7 mouse cellular contexts compared by ENCODE assay signal in the genomic region with DNA sequence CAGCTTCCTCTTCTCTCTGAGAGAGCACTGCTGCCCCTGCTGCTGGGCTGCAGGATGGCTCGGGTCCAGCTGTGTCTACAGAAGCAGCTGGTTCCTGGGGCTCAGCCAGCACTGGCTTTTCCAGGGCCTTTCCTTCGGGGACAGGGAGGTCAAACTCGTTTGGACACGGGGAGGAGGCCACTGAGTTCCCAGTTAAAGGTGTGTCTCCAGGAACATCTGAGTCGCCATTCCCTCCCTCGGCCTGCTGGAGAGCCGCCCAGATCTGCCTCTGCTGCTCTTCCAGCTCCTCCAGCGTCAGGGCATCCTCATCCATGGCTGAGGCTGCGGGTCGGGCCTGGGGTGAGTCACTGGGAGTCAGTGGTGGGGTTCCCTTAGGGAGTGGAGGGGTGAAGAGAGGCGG. TPM values are rescaled to one million over a fixed set of nuclear protein-coding genes. Genes with fewer than 3 reads are reported as not detected.
DNase-seq lines count a peak whose midpoint lies in the region; ATAC-seq lines count a peak whose summit lies in the region.

No protein-coding gene starts in this region.

- 55% methylated on average over 11 of the region's 11 CpGs for WGBS in heart, embryonic 14.5 days
- 46% methylated on average over 11 of the region's 11 CpGs for WGBS in stomach, embryonic 16.5 days
- 80% methylated on average over 11 of the region's 11 CpGs for WGBS in hindbrain, embryonic 11.5 days

- intact Hi-C loops in left cerebral cortex, postnatal 10 days (cut with DNase I): loop anchor here (5.0 kb wide), 1 partner anchor 37 kb away; no protein-coding TSS in a partner anchor

- H3K9me3 ChIP-seq in heart, embryonic 14.5 days (ENCODE audit: control insufficient read depth, low read length): no peaks in the 10 kb centered on the region
- H3K9me3 ChIP-seq in stomach, embryonic 16.5 days (replicated peaks; ENCODE audit: control insufficient read depth, low read length): no peaks in the 10 kb centered on the region
- H3K9me3 ChIP-seq in hindbrain, embryonic 11.5 days (ENCODE audit: control insufficient read depth, low read length): no peaks in the 10 kb centered on the region

- DNase-seq in left cerebral cortex, adult 18-20 months (ENCODE audit: low spot score in 2 of 2): peak; percentile 41 to 49
- DNase-seq in left cerebral cortex, adult 11 months (ENCODE audit: low spot score): no peak
- peak; percentile 61 to 70 for DNase-seq in adrenal gland, postnatal 36 days
- peak; percentile 36 to 87 for DNase-seq in left cerebral cortex, postnatal 10 days (ENCODE audit: extremely low spot score in 1 of 2, low spot score in 2 of 2)
- no peak for DNase-seq in hindbrain, embryonic 11.5 days (ENCODE audit: low spot score)

- peak; percentile 36; the same call in 1 of the 2 replicates for ATAC-seq in heart, embryonic 14.5 days (ENCODE audit: insufficient number of reproducible peaks, insufficient read depth, low FRiP score, low read depth)
- no peak for ATAC-seq in stomach, embryonic 16.5 days (ENCODE audit: insufficient read depth, low FRiP score)
- ATAC-seq in hindbrain, embryonic 11.5 days (ENCODE audit: low FRiP score): no peak

- peaks cover 77% of the 10 kb centered on the region for H3K36me3 ChIP-seq in heart, embryonic 14.5 days (ENCODE audit: control insufficient read depth, insufficient read depth, low read length)
- peaks cover 33% of the 10 kb centered on the region for H3K36me3 ChIP-seq in stomach, embryonic 16.5 days (ENCODE audit: control insufficient read depth, insufficient read depth, low read length)
- peaks cover 21% of the 10 kb centered on the region for H3K36me3 ChIP-seq in hindbrain, embryonic 11.5 days (ENCODE audit: control insufficient read depth, insufficient read depth, low read length)

- no peak overlapping the region for H3K9ac ChIP-seq in heart, embryonic 14.5 days (ENCODE audit: low read length)
- no peak overlapping the region for H3K9ac ChIP-seq in stomach, embryonic 16.5 days (ENCODE audit: low read length)
- H3K9ac ChIP-seq in hindbrain, embryonic 11.5 days (ENCODE audit: low read depth, low read length): no peak overlapping the region

- H3K27ac ChIP-seq in heart, embryonic 14.5 days (replicated peaks in 1 of 2; ENCODE audit: control insufficient read depth in 1 of 2, insufficient read depth in 1 of 2, low read depth in 2 of 2, low read length in 2 of 2): no peak overlapping the region
- H3K27ac ChIP-seq in stomach, embryonic 16.5 days (ENCODE audit: low read length): peak overlapping the region; percentile 39; the same call in 1 of the 2 replicates
- no peak overlapping the region for H3K27ac ChIP-seq in hindbrain, embryonic 11.5 days (ENCODE audit: low read depth, low read length)

- peaks cover 0 to 6% of the 10 kb centered on the region in 2 experiments; a peak in 1 of 4 replicates for H3K4me1 ChIP-seq in heart, embryonic 14.5 days (ENCODE audit: control insufficient read depth in 2 of 2, insufficient read depth in 2 of 2, low read length in 2 of 2)
- peaks cover 10% of the 10 kb centered on the region for H3K4me1 ChIP-seq in stomach, embryonic 16.5 days (ENCODE audit: control insufficient read depth, insufficient read depth, low read length)
- no peaks in the 10 kb centered on the region for H3K4me1 ChIP-seq in hindbrain, embryonic 11.5 days (replicated peaks; ENCODE audit: control insufficient read depth, insufficient read depth, low read length)

- H3K4me3 ChIP-seq in heart, embryonic 14.5 days (ENCODE audit: control insufficient read depth in 1 of 2, insufficient read depth in 1 of 2, low read depth in 1 of 2, low read length in 2 of 2): no peak overlapping the region
- H3K4me3 ChIP-seq in stomach, embryonic 16.5 days (replicated peaks; ENCODE audit: low read length): no peak overlapping the region
- no peak overlapping the region for H3K4me3 ChIP-seq in hindbrain, embryonic 11.5 days (ENCODE audit: low read depth, low read length)

- H3K27me3 ChIP-seq in heart, embryonic 14.5 days (ENCODE audit: control insufficient read depth, insufficient read depth, low read length): no peaks in the 10 kb centered on the region
- no peaks in the 10 kb centered on the region for H3K27me3 ChIP-seq in stomach, embryonic 16.5 days (ENCODE audit: control insufficient read depth, insufficient read depth, low read length)
- no peaks in the 10 kb centered on the region for H3K27me3 ChIP-seq in hindbrain, embryonic 11.5 days (ENCODE audit: control insufficient read depth, insufficient read depth, low read length)

- H3K4me2 ChIP-seq in heart, embryonic 14.5 days (ENCODE audit: low read length): no peak overlapping the region
- no peak overlapping the region for H3K4me2 ChIP-seq in stomach, embryonic 16.5 days (ENCODE audit: low read depth, low read length)
- H3K4me2 ChIP-seq in hindbrain, embryonic 11.5 days (replicated peaks; ENCODE audit: low read depth, low read length): no peak overlapping the region

RNA-seq across cellular contexts. Expression of a gene that starts 16.2 kb away (rescaled TPM):
- 100 to 1,000 TPM; 132 to 133 TPM for total RNA-seq in left cerebral cortex, adult 18-20 months (2021)
- 10 to 100 TPM; 70.7 to 75.3 TPM for total RNA-seq in adrenal gland, postnatal 36 days (2021)
- polyA plus RNA-seq in heart, embryonic 14.5 days (2014; fragmentation: Nextera tagmentation; extraction: Ambion mirVana): 48.0 and 50.5 TPM in 2 replicates
- 100 to 1,000 TPM; 112 to 122 TPM for total RNA-seq in left cerebral cortex, postnatal 10 days (2021)
- polyA plus RNA-seq in stomach, embryonic 16.5 days (2015; fragmentation: Nextera tagmentation; extraction: Ambion mirVana): 40.6 and 46.1 TPM in 2 replicates
- 43.8 and 51.2 TPM in 2 replicates for polyA plus RNA-seq in hindbrain, embryonic 11.5 days (2014; fragmentation: Nextera tagmentation; extraction: Ambion mirVana)

RNA-seq across cellular contexts. Expression of a gene that starts 20.3 kb away (rescaled TPM):
- 10 to 100 TPM; 43.0 to 49.4 TPM for total RNA-seq in left cerebral cortex, adult 18-20 months (2021)
- total RNA-seq in adrenal gland, postnatal 36 days (2021): 10 to 100 TPM; 37.1 to 44.4 TPM
- polyA plus RNA-seq in heart, embryonic 14.5 days (2014; fragmentation: Nextera tagmentation; extraction: Ambion mirVana): 57.0 and 63.1 TPM in 2 replicates
- total RNA-seq in left cerebral cortex, postnatal 10 days (2021): 10 to 100 TPM; 45.0 to 47.6 TPM
- 61.1 and 64.5 TPM in 2 replicates for polyA plus RNA-seq in stomach, embryonic 16.5 days (2015; fragmentation: Nextera tagmentation; extraction: Ambion mirVana)
- polyA plus RNA-seq in hindbrain, embryonic 11.5 days (2014; fragmentation: Nextera tagmentation; extraction: Ambion mirVana): 73.4 and 83.6 TPM in 2 replicates

RNA-seq across cellular contexts. Expression of a gene that starts 48.6 kb away (rescaled TPM):
- 10 to 100 TPM; 79.4 to 88.4 TPM for total RNA-seq in left cerebral cortex, adult 18-20 months (2021)
- 10 to 100 TPM; 65.6 to 81.8 TPM for total RNA-seq in adrenal gland, postnatal 36 days (2021)
- polyA plus RNA-seq in heart, embryonic 14.5 days (2014; fragmentation: Nextera tagmentation; extraction: Ambion mirVana): 77.3 and 80.5 TPM in 2 replicates
- 10 to 100 TPM; 75.6 to 80.5 TPM for total RNA-seq in left cerebral cortex, postnatal 10 days (2021)
- 105 and 106 TPM in 2 replicates for polyA plus RNA-seq in stomach, embryonic 16.5 days (2015; fragmentation: Nextera tagmentation; extraction: Ambion mirVana)
- 165 and 183 TPM in 2 replicates for polyA plus RNA-seq in hindbrain, embryonic 11.5 days (2014; fragmentation: Nextera tagmentation; extraction: Ambion mirVana)

RNA-seq across cellular contexts. Expression of a gene that starts 48.9 kb away (rescaled TPM):
- 1 to 10 TPM in 1 of 2 experiments, under 1 TPM in 1; 0.89 to 1.1 TPM for total RNA-seq in left cerebral cortex, adult 18-20 months (2021)
- total RNA-seq in adrenal gland, postnatal 36 days (2021): 1 to 10 TPM; 1.4 to 4.0 TPM
- polyA plus RNA-seq in heart, embryonic 14.5 days (2014; fragmentation: Nextera tagmentation; extraction: Ambion mirVana): 19.4 and 23.1 TPM in 2 replicates
- total RNA-seq in left cerebral cortex, postnatal 10 days (2021): 1 to 10 TPM; 2.6 to 2.8 TPM
- polyA plus RNA-seq in stomach, embryonic 16.5 days (2015; fragmentation: Nextera tagmentation; extraction: Ambion mirVana): 23.6 and 31.0 TPM in 2 replicates
- 27.0 and 30.5 TPM in 2 replicates for polyA plus RNA-seq in hindbrain, embryonic 11.5 days (2014; fragmentation: Nextera tagmentation; extraction: Ambion mirVana)

Comparison
In these comparisons a context has a peak if more than half of its experiments do, and no peak if none do; other contexts are left out.
1. DNase-seq: peak in left cerebral cortex, adult 18-20 months (2 of 2), adrenal gland, postnatal 36 days (2 of 2) and left cerebral cortex, postnatal 10 days (2 of 2); none in left cerebral cortex, adult 11 months (single experiment) and hindbrain, embryonic 11.5 days (single experiment).